Comparison of ENCODE assay signal across 11 mouse cellular contexts in the genomic region with DNA sequence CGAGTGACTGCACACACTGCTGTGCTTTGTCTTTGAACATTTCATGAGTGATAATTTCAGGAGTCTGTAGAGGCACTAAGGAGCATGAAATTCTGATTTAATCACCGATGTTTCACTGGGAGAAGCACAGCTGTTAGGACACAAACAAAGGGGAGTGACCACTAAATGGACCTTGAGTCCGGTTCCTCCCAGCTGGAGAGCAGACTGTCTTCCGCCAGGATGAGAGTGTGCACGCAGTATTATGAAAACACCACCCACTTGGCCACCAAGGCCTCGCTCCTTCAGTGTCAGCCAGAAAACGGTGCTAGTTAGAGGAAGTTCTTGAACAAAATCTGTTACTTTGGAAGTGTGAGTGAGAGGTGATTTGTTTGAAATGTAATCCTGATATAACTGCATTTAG.
DNase-seq lines count a peak whose midpoint lies in the region; ATAC-seq lines count a peak whose summit lies in the region.
"Had no signal": no experiment of that assay in that cellular context is flagged by ENCODE, and none has a peak within 500 bp of the region (broad histone marks: within the 10 kb centered on the region; RNA-seq: fewer than 3 reads in every experiment).

No protein-coding gene starts in this region.

- H3K27ac ChIP-seq in kidney, embryonic 15.5 days: no peak overlapping the region
- no peak overlapping the region for H3K27ac ChIP-seq in lung, embryonic 16.5 days (ENCODE audit: low read length)

- intact Hi-C loops in left cerebral cortex, postnatal 14 days (cut with DNase I): no loop called here

- H3K9me3 ChIP-seq in kidney, embryonic 15.5 days (replicated peaks): no peaks in the 10 kb centered on the region
- no peaks in the 10 kb centered on the region for H3K9me3 ChIP-seq in lung, embryonic 16.5 days (ENCODE audit: control insufficient read depth, low read length)

- WGBS in kidney, embryonic 15.5 days: 53% methylated on average over 7 of the region's 7 CpGs
- WGBS in lung, embryonic 16.5 days: 33% methylated on average over 7 of the region's 7 CpGs

- H3K4me3 ChIP-seq in kidney, embryonic 15.5 days (replicated peaks): no peak overlapping the region
- no peak overlapping the region for H3K4me3 ChIP-seq in lung, embryonic 16.5 days (ENCODE audit: low read length)

- no peaks in the 10 kb centered on the region for H3K27me3 ChIP-seq in kidney, embryonic 15.5 days
- H3K27me3 ChIP-seq in lung, embryonic 16.5 days (ENCODE audit: control insufficient read depth, insufficient read depth, low read depth, low read length): no peaks in the 10 kb centered on the region

- peak; percentile 75 for DNase-seq in kidney, adult 11 months
- peak; percentile 73 for DNase-seq in adrenal gland, postnatal 14 days
- DNase-seq in heart, adult 9 months (ENCODE audit: low spot score in 2 of 2): peak; percentile 69 to 79
- no peak for DNase-seq in cerebellum, postnatal 25 days
- no peak for DNase-seq in left cerebral cortex, postnatal 14 days (ENCODE audit: low spot score in 2 of 2)
- no peak for DNase-seq in cerebellum, postnatal 4 days (ENCODE audit: low spot score in 2 of 2)
- DNase-seq: layer of hippocampus, adult 9-11 months; right cerebral cortex, postnatal 25 days; thymus, postnatal 25 days had no signal

- no peak overlapping the region for H3K9ac ChIP-seq in kidney, embryonic 15.5 days
- no peak overlapping the region for H3K9ac ChIP-seq in lung, embryonic 16.5 days (ENCODE audit: low read length)

- 0 out of 2 replicates have a peak, but pooled peaks cover 3% of the 10 kb centered on the region for H3K4me1 ChIP-seq in kidney, embryonic 15.5 days
- H3K4me1 ChIP-seq in lung, embryonic 16.5 days (replicated peaks; ENCODE audit: control insufficient read depth, insufficient read depth, low read length): no peaks in the 10 kb centered on the region

- no peak for ATAC-seq in kidney, embryonic 15.5 days (replicated peaks; ENCODE audit: low FRiP score)
- 0 out of 2 replicates have a peak, but pooled peaks have one; percentile 52 for ATAC-seq in lung, embryonic 16.5 days (ENCODE audit: low read depth)

- H3K4me2 ChIP-seq in kidney, embryonic 15.5 days: no peak overlapping the region
- H3K4me2 ChIP-seq in lung, embryonic 16.5 days (ENCODE audit: low read depth, low read length): no peak overlapping the region

- no peaks in the 10 kb centered on the region for H3K36me3 ChIP-seq in kidney, embryonic 15.5 days
- H3K36me3 ChIP-seq in lung, embryonic 16.5 days (ENCODE audit: control insufficient read depth, insufficient read depth, low read length): no peaks in the 10 kb centered on the region

Comparison
In these comparisons a context has a peak if more than half of its experiments do, and no peak if none do; other contexts are left out.
1. DNase-seq: peak in kidney, adult 11 months (single experiment), adrenal gland, postnatal 14 days (single experiment) and heart, adult 9 months (2 of 2); none in cerebellum, postnatal 25 days (0 of 2), left cerebral cortex, postnatal 14 days (0 of 2) and cerebellum, postnatal 4 days (0 of 2).